Mouse (Mus musculus) common myeloid progenitor, adult 5-6 weeks (primary cell): ENCODE results near the gene Plin5. TPM values are rescaled to one million over a fixed set of nuclear protein-coding genes. Genes with fewer than 3 reads are reported as not detected.

Experiments
- ATAC-seq: replicated peaks from 2 replicates; pipeline ENCODE4 v1.8.0; 2016; ENCODE audit warnings: low read depth, mild to moderate bottlenecking, moderate TSS enrichment, inconsistent platforms; ENCODE audit not compliant: poor library complexity, severe bottlenecking
- total RNA-seq: library from RNA; stranded (forward); fragments of 200-1000, 187-1606 nt; gene quantifications from 2 replicates; pipeline ENCODE4 v1.2.3, GENCODE M21; 2017

Plin5 gene
- not detected in 2 replicates for total RNA-seq

DNA sequence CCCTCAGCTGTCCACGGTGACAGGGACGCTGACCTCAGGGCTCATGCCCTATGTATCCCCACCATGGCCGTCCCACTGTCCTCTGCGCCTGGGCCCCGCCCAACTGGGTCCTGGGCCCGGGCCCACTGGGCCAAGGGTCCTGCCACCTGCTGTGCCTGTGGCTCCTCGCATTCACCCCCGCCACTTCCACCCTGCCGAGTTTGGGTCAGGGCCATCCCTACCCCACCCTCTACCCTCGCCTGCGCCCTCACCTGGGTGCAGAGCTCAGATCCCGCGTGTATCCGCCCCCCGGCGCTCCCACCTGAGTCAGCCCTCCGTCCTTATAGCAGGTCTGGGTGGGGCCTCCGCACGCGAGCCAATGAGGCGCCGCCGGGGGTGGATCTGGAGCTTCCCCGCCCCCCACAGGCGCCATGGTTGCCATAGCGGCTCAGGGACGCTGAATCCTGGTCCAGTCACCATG lies at the start of gene Plin5:
TSS of gene Plin5 (minus strand) at position 346 of the 460 bp plus-strand sequence.
- ATAC-seq: peak; percentile 60

DNA sequence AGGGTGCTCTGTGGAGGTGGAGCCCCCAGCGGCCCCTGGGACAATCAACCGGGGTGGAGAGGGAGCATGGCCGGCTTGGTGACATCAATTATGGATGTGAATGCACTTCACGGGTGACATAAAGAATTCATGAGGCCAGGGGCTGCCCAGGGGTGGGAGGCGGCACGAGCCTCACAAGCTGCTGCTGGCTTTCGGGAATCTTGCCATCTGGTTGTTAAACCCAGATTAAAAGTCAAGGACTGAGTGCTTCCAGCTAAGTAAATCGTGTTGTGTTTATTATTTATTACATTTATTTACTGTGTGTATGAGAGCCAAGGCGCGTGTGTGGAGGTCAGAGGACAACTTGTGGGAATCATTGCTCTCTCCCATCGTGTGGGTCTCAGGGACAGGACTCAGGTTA lies 48.3 kb upstream of the Plin5 start:
- no peak for ATAC-seq

- ATAC-seq: no peak
Observed at GRCm38 (mm10) chr17:56164510-56164909, 47.1 kb upstream of the Plin5 start.

DNA sequence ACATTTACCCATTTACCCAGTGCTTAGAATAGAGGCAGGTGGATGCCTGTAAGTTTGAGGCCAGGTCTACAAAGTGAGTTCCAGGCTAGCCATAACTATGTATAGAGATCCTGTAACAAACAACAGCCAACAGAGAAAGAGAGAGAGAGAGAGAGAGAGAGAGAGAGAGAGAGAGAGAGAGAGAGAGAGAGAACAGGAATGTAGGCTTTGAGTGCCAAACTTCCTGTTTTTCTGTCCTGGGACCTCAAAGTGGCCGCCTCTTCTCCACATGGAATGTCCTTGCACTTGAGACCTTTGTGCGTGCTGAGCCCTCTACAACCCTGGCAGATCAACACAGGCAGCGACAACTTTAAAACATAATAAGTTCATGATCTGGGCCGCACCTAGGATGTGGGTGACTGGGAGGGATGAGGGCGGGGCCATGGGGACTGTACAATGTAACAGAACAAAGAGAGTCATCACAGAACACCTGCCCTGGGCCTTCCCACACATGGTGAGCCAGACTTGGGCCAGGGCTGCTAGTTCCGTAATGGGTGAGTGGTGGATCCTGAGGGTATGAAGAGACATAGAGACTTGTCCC lies 46.2 kb upstream of the Plin5 start:
- no peak for ATAC-seq

DNA sequence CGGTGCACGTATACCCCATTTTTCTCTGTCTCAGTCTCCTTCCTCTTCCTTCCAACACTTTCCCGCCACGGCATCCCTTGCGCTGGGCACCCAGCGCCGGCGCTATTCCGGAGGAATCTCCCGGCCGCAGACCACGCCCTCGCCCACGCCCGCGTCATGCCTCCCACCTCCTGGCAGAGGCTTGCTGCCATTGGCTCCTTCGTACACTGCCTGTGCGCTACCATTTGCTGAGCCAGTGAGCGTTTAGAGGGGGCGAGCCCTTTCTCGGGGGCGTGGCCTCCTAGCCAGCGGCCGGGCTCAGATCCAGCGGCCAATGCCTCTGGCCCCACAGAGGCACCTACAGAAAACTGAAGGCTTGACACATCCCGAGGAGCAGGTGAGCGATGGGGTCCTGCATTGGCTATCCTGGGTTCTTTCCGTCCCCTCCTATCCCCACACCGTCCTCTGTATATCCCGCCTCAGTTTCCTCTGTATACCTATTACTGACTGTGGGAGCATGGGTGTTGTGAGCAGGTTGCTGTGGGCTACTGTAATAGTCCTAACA lies 44.9 kb upstream of the Plin5 start, which contains the start of gene Tnfaip8l1:
TSS of gene Tnfaip8l1 (plus strand) at position 247 of the 544 bp plus-strand sequence.
- peak; percentile 98 for ATAC-seq

- peak; percentile 38 for ATAC-seq
Observed at GRCm38 (mm10) chr17:56159729-56160128, 42.3 kb upstream of the Plin5 start.

- peak; percentile 74 for ATAC-seq
Observed at GRCm38 (mm10) chr17:56153643-56154042, 36.2 kb upstream of the Plin5 start.

DNA sequence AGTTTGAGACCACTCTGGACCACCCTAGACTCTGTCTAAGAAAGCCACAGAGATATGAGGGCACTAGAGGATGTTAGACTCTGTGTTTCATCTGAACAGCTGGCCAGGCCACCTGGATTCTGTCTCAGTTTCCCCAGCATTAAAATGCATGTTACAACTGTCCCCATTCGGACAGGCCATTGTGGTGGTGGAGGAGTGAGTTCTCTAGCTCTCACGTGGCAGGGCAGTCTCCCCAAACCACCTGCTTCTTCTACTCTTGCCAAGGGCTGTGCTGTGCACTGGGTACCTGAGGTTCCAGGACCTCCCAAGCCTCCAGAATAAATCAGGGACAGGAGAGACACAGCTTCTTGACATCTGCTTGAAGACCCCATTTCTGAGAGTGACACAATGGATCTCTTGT lies 32.5 kb upstream of the Plin5 start:
- no peak for ATAC-seq

DNA sequence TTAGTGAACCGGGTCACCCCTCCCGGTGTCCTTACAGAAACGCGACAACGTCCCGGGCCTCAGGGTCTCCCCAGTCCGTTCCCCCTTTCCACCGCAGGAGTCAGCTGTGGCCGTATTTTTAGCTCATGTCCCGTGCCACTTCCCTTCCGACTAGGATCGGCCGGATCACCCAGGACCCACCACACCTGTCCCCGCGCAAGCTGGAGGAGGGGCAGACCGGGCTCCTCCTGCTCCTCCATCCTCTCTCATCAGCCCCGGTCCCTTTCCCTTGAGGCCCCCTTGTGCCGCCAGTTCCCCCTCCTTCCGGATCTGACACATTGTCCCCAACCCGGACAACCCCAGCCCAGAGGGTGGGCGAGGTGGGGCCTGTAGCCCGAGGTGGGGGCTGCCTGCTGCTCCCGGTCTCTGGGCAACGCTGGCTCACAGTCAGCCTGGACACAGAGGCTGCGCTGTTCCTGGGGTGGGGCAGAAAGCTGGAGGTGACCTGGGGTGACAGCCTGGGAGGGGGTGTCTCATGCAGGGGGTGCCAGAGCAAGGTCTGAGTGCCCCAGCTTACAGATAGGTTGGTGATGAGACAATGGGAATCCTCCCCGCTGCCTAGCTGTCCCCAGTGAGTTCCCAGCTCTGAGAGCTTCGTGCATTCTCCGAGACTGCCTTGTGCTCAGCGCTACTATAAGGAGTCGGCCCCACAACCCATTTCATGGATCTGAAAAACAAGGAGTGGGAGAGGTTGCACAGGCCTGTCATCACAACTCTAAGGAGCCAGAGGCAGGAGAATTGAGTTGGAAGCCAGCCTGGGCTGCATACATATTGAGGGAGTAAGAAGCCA lies 31.6 kb upstream of the Plin5 start:
- 0 out of 2 replicates have a peak, but pooled peaks have one; percentile 8 for ATAC-seq

DNA sequence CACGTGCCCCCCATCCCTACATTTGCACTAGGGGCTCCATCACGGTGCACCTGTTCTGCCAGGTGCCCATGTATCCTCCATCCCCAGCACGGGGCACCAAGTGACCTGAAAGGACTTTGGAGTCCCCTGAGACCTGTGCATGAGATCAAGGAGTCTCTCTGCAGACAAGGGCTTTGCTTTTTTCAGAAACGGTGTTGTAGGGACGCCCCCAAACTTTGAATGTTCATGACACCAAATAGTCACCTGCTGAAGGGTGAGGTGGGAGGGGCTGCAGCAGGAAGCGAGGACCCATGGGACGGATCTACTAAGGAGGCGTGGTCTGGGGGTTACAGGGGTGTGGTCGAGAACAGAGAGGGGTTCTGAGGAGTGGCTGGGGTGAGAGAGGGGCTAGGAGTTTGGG lies 30.9 kb upstream of the Plin5 start:
- no peak for ATAC-seq

- ATAC-seq: no peak
Observed at GRCm38 (mm10) chr17:56147420-56147819, 30.0 kb upstream of the Plin5 start.

DNA sequence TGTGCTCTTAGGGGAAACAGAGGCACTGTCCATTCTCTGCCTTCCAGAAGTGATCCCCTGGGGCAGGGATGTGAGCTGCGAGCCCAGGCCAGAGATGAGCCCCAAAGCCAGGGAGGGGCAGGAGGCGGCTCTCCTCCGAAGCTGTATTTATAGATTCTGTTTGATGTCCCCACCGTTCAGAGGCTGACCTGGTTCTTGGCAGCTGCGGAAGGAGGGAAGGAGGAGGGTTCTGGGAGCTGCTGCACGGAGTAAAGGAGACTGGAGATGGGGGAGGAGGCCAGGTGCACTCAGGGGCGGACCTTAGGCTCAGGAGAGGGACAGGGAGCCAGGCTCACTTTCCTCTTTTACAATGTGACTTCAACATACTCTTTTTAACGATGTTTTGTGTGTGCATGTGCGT lies 28.7 kb upstream of the Plin5 start:
- ATAC-seq: no peak

DNA sequence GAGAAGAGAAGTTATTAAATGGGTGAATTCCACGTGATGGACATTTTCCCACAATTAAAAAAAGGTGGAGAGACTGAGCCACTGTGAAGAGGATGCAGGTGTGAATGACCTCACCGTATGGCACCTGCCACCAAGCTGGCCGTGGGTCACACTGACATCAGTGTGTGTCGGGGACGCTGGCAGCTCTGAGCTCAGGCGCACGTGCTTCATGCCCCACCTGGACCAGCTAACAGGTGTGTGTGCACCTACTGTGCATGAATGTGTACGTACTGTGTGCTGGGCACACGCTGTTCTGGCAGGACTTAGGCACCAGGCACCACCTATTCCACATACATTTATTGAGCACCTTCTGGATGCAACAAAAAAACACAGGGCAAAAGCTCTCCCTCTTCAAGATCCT lies 27.1 kb upstream of the Plin5 start:
- no peak for ATAC-seq

DNA sequence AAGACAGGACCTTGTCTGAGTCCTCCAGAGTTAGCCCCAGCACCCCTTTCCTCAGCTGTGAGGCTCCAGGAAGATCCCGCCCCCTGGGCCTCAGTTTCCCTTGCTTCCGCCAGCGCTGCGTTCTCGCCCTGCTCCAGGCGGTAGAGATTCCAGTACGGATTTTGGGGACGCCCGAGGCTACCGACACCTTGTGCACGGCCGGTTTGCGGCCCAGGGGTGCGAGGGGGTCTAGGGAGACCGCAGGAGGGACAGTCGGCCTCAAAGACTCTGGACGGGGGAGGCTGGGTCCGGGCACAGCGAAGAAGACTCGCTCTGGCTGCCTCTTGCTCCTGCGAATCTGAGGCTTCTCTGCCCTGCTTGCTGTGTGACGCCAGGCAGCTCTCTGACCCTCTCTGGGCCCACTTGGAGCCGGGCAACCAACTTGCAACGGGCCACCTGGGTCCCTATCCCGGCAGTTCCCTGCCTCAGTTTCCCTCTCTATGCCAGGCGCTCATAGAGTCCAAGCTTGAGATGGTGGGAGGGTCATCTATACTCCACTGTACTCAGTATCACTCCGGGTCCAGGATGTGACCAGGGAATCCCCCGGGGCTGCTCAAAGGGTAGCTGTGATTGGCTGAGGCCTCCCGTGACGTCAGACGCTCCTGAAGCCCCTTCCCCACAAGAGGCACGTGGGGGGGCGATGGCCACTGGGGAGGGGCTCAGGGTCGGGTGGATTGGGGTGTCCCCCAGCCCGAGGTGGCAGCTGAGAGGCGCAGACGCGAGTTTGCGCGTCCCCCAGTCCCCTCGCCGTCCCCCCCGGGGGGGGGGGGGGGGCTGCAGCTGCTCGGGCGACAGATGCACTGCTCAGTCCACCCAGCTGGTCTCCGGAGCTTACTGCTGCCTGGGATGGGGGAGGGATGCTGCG lies 24.6 kb upstream of the Plin5 start:
- no peak; the same call in 1 of the 2 replicates for ATAC-seq

GRCm38 (mm10) chr17:56139858-56140595 lies 22.6 kb upstream of the Plin5 start, which contains the start of gene Sema6b:
TSS of gene Sema6b (minus strand) at chr17:56140343.
- ATAC-seq: peak; percentile 52

DNA sequence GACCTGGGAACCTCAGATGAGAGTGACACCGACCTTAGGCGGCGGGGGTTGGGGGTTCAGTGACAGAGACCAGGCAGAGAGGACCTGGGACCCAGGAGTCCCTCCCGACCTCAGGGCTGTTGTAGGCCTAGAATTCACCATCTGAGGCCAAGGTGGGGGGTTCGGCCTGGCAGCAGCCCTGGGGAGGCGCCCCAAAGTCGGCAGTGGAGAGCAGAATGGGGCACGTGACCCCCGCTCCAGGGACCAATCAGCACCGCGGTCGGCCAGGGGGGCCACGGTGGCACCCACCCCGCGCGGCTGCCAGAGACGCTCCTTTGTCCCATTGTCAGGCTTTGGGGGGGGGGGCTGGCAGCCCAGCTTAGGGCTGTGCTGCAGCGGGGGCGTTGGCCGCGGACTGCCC lies 22.0 kb upstream of the Plin5 start:
- ATAC-seq: no peak

DNA sequence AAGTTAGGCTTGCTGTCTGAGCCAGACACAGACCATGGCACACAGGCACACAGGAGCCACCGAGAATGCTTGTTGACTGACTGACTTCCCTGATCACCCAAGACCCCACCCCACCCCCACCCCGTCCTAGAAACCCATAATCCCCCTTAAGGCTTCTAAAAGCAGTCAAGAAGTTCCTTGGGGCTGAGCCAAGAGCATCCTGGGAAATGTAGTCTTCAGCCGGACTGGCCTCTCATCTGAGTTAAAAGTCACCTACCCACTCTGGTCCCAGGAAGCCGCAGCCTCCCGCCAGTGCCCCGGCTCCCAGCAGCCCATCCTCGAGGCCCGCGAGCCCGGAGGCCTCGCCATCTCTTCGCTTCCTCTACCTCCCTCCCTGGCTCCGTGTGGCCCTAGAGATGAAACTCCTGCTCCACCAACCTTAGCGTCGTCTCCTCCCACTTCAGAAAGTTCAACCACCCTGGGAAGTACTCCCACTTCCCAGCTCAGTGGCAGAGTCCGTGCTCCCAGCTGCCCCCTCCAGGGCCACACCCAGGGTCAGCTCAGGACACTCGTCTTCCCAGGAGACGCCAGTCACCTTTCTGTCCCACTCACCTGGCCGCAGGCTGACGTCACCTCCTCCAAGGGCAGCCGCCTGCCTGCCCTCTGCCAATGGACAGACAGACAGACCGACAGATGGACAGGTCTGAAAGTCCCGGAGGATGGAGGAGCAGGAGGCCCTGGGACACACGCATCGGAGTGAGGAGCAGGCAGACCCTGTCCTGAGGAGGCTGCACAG lies 20.6 kb upstream of the Plin5 start:
- no peak for ATAC-seq

DNA sequence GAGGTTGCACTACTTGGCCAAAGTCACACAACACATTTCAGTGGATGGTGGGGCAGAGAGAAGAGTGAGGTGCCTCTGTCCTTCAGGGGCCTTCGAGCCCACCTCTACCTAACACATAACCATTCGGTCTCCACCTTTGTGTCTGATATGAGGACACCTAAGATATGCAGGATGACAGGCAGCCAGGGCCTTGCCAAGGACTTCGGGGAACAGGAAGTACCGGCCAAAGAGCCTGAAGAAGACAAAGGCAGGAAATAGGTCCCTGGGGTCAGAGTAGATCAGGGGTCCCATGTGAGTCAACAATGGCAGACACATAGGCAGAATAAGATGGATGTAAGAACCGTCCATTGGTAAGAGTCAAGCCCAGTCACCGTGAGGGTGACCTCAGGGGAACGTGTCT lies 19.2 kb upstream of the Plin5 start:
- ATAC-seq: no peak
